Mouse (Mus musculus): ENCODE data around the gene Gga3. TPM values are rescaled to one million over a fixed set of nuclear protein-coding genes. Genes with fewer than 3 reads are reported as not detected.

Gga3 gene
- polyA plus RNA-seq, 1 experiment from 2014 or later: 24.5 TPM

DNA sequence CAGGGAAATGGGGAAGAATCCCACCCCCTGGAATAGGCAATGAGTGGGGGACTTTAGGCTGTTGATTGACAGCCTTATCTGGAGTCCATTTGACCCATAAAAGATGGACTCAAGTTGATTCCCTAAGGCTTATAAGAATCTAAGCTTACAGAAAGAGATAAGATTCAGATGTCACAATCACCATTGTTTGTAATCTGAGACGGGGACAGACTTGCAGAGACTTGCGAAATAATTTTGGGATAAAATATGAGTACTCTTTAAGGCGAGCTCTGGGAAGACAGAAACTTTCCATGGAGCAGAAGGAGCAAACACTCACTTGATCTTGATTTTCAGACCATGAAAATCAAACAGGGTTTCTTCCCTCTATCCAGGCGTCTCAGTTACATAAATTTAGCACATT, 60.3 kb downstream of the Gga3 start:
- no peaks in the 10 kb centered on the region for H3K9me3 ChIP-seq (ENCODE audit: low read length)
- no peaks in the 10 kb centered on the region for H3K4me1 ChIP-seq (ENCODE audit: insufficient read depth, low read length)
- 60% methylated on average over 4 of the region's 4 CpGs for WGBS
- ATAC-seq (ENCODE audit: low FRiP score, low TSS enrichment): no peak
- no peak overlapping the region for H3K4me2 ChIP-seq (replicated peaks; ENCODE audit: low read depth, low read length)
- no peak overlapping the region for H3K4me3 ChIP-seq (ENCODE audit: low read length)
- H3K27ac ChIP-seq (ENCODE audit: low read length): no peak overlapping the region
- no peak overlapping the region for H3K9ac ChIP-seq (replicated peaks; ENCODE audit: low read length)
- no peaks in the 10 kb centered on the region for H3K27me3 ChIP-seq (ENCODE audit: insufficient read depth, low read length)
- H3K36me3 ChIP-seq (ENCODE audit: insufficient read depth, low read length): no peaks in the 10 kb centered on the region

DNA sequence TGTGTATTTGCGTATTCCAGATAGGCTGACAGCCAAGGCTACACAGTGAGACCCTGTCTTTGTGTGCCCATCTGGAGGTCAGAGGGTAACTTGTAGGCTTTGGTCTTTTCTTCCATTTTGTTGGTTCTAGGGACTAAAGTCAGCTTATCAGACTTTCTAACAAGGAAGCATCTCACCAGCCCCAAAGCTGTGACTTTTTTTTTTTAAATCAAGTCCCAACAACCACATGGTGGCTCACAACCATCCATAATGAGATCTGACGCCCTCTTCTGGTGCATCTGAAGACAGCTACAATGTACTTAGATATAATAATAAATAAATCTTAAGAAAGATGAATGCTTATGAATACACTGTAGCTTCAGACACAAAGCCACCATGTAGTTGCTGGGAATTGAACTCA, 65.8 kb downstream of the Gga3 start:
- Histone ChIP-seq H3K27me3 (ENCODE audit: insufficient read depth, low read length) (no peaks in the 10 kb centered on the region), H3K4me2 (replicated peaks; ENCODE audit: low read depth, low read length) (no peak overlapping the region), H3K9ac (replicated peaks; ENCODE audit: low read length) (no peak overlapping the region), H3K36me3 (ENCODE audit: insufficient read depth, low read length) (peaks cover 10% of the 10 kb centered on the region; the same call in 1 of the 2 replicates), H3K4me3 (ENCODE audit: low read length) (no peak overlapping the region), H3K9me3 (ENCODE audit: low read length) (no peaks in the 10 kb centered on the region), H3K27ac (ENCODE audit: low read length) (no peak overlapping the region), H3K4me1 (ENCODE audit: insufficient read depth, low read length) (peaks cover 13% of the 10 kb centered on the region)
- 68% methylated on average over 2 of the region's 2 CpGs for WGBS
- no peak for ATAC-seq (ENCODE audit: low FRiP score, low TSS enrichment)

DNA sequence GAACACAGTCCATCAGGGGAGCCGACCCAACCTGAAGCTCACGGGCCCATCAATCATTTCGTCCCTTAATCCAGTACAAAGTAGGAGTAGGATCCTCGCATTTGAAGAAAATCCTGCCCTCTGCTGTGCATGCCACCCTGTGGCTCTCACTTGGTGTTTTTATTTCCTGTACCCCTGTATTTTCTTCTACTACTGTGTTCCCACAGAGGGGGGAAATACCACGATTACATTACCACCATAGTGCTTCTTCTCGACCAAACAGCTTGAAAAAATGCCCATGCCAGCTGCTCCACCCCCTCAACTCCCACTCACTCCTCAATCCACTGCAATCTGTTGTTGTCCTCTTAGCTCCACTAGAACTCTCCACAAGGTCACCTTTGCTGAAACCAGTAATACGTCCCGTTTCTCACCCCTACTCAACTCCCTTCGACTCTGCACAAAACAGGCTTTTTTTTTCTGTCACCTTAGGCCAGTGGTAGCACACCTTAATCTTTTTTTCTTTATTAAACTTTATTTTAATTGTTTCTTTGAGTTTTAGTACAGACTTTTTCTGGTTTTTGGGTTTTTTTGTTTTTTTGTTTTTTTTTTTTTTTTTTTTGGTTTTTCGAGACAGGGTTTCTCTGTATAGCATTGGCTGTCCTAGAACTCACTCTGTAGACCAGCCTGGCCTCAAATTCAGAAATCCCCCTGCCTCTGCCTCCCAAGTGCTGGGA, 66.8 kb downstream of the Gga3 start:
- H3K9me3 ChIP-seq (ENCODE audit: low read length): no peaks in the 10 kb centered on the region
- no peaks in the 10 kb centered on the region for H3K27me3 ChIP-seq (ENCODE audit: insufficient read depth, low read length)
- H3K9ac ChIP-seq (replicated peaks; ENCODE audit: low read length): no peak overlapping the region
- peak overlapping the region; percentile 54; the same call in 1 of the 2 replicates for H3K4me2 ChIP-seq (replicated peaks; ENCODE audit: low read depth, low read length)
- no peak overlapping the region for H3K4me3 ChIP-seq (ENCODE audit: low read length)
- H3K36me3 ChIP-seq (ENCODE audit: insufficient read depth, low read length): peaks cover 20% of the 10 kb centered on the region
- peak overlapping the region; percentile 100 for H3K27ac ChIP-seq (ENCODE audit: low read length)
- 0 out of 2 replicates have a peak, but pooled peaks have one; percentile 20 for ATAC-seq (ENCODE audit: low FRiP score, low TSS enrichment)
- 81% methylated on average over 10 of the region's 10 CpGs for WGBS
- H3K4me1 ChIP-seq (ENCODE audit: insufficient read depth, low read length): peaks cover 13% of the 10 kb centered on the region

DNA sequence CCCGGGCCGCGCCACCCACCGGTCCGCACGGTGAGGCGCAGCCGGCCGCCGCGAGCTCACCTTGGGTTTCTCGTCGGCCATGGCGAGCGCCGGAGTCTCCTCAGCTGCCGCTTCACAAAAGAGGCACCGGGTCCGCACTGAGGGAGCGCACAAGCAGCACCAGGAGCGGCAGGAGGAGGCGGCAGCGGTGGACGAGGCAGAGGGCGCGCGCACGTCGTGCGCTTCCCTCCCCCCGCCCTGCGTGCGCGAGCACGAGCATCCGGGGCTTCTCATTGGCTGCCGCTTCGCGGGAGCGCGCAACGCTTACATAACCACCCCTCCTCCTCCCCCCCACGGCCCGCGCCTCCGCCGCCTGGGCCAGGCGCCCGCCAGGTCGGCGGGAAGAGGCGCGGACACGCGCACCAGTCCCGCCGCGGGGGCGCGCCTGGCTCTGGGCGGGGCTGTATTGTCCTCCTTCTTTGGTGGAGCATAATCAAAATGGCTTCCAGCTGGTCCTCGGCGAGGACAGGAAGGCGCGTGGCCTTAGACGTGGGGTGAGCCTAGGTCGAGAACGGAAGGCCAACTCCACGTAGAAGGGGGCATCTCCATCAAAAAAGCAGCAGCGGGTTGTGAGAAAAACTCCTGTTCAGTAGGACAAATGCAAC, 67.7 kb downstream of the Gga3 start, which contains the start of gene Sumo2:
TSS of gene Sumo2 (minus strand) at position 239 of the 644 bp plus-strand sequence.
- Histone ChIP-seq H3K27me3 (ENCODE audit: insufficient read depth, low read length) (no peaks in the 10 kb centered on the region), H3K4me2 (replicated peaks; ENCODE audit: low read depth, low read length) (peak within 1 kb of the TSS; percentile 57), H3K4me3 (ENCODE audit: low read length) (peak within 1 kb of the TSS; percentile 96), H3K36me3 (ENCODE audit: insufficient read depth, low read length) (peaks cover 29% of the 10 kb centered on the region), H3K4me1 (ENCODE audit: insufficient read depth, low read length) (peaks cover 13% of the 10 kb centered on the region), H3K9ac (replicated peaks; ENCODE audit: low read length) (peak within 1 kb of the TSS; percentile 99), H3K27ac (ENCODE audit: low read length) (peak within 1 kb of the TSS; percentile 100), H3K9me3 (ENCODE audit: low read length) (no peaks in the 10 kb centered on the region)
- under 1% methylated on average over 62 of the region's 70 CpGs for WGBS
- ATAC-seq (ENCODE audit: low FRiP score, low TSS enrichment): peak; percentile 93

DNA sequence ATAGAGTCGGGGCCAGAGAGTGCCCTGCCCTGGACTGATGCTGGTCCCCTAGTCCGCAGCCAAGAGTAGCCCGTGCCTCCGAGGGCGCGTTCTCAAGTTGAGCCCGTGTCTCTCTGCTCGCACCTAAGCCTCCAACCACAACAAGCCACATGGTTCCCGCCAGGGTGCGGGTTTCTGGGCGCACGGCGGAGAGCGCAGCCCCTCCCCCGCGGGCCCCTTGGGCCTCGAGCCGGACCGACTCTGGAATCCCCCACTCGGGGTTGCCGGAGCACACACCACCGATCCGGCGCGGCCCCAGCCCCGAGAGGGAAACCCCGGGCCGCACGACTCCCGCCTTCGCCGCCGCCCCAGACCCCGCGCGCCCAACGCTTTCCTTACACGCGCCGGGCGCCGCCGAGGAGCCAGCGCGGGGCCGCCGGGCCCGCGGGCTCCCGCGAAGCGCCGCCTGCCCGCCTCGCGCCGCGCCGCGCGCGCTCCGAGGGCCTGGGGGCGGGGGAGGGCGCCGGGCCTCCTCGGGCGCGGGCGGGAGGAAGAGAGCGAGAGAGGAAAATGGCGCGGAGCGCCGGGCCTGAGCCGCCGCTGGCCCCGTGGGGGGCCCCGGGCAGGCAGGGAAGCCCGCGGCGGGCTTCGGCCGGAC, 68.3 kb downstream of the Gga3 start:
- peaks cover 13% of the 10 kb centered on the region for H3K4me1 ChIP-seq (ENCODE audit: insufficient read depth, low read length)

DNA sequence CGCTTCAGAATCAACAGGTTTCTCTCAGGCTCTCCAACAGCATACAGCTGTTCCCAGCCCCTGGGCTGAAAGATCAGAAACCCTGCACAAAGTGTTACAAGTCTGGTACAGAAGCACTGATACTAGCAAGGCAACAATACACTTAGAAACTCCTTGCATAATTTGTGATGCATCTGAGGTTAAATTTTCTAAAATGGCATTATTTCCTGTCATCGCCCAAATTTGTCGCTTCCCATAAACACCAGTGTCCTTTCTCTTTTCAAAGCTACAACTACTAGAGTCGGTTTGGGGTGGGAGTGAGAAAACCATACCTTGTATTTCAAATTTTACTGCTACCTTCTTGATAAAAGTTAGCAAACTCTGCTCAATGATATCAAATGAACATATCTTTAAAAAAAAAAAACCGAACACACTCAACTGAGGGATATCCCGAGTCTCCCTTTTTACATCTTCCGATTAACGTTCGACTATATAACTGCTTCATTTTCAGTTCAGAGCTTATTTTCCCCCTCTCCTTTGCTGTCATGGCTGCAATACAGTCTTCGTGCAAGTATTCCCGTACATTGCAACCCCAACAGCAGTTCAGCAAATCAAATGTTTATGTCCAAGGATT, 69.0 kb downstream of the Gga3 start:
- Histone ChIP-seq H3K4me3 (ENCODE audit: low read length) (peak overlapping the region; percentile 96), H3K9me3 (ENCODE audit: low read length) (no peaks in the 10 kb centered on the region), H3K9ac (replicated peaks; ENCODE audit: low read length) (peak overlapping the region; percentile 99), H3K27ac (ENCODE audit: low read length) (peak overlapping the region; percentile 100), H3K4me1 (ENCODE audit: insufficient read depth, low read length) (peaks cover 13% of the 10 kb centered on the region), H3K27me3 (ENCODE audit: insufficient read depth, low read length) (no peaks in the 10 kb centered on the region), H3K4me2 (replicated peaks; ENCODE audit: low read depth, low read length) (peak overlapping the region; percentile 57), H3K36me3 (ENCODE audit: insufficient read depth, low read length) (peaks cover 35% of the 10 kb centered on the region)
- ATAC-seq (ENCODE audit: low FRiP score, low TSS enrichment): no peak
- 2% methylated on average over 11 of the region's 11 CpGs for WGBS

More for the DNA sequence above, 68.3 kb downstream of the Gga3 start:
- Histone ChIP-seq H3K27ac (ENCODE audit: low read length) (peak overlapping the region; percentile 100), H3K4me2 (replicated peaks; ENCODE audit: low read depth, low read length) (peak overlapping the region; percentile 57), H3K27me3 (ENCODE audit: insufficient read depth, low read length) (no peaks in the 10 kb centered on the region), H3K9me3 (ENCODE audit: low read length) (no peaks in the 10 kb centered on the region), H3K9ac (replicated peaks; ENCODE audit: low read length) (peak overlapping the region; percentile 99), H3K4me3 (ENCODE audit: low read length) (peak overlapping the region; percentile 96), H3K36me3 (ENCODE audit: insufficient read depth, low read length) (peaks cover 30% of the 10 kb centered on the region)
- ATAC-seq (ENCODE audit: low FRiP score, low TSS enrichment): peak; percentile 77
- under 1% methylated on average over 43 of the region's 84 CpGs for WGBS

Other genes starting within 250 kb of the Gga3 start
- gene Hid1, start 236.3 kb downstream of the Gga3 start, polyA plus RNA-seq (2015; fragmentation: Nextera tagmentation; extraction: Ambion mirVana): 7.9 and 8.6 TPM in 2 replicates
- 7.9 and 10.2 TPM in 2 replicates for gene Cdr2l, start 222.1 kb downstream of the Gga3 start, polyA plus RNA-seq (2015; fragmentation: Nextera tagmentation; extraction: Ambion mirVana)
- 195 and 203 TPM in 2 replicates for gene Mrpl58, start 200.3 kb downstream of the Gga3 start, polyA plus RNA-seq (2015; fragmentation: Nextera tagmentation; extraction: Ambion mirVana)
- gene Atp5h, start 184.1 kb downstream of the Gga3 start, polyA plus RNA-seq (2015; fragmentation: Nextera tagmentation; extraction: Ambion mirVana): 942 and 981 TPM in 2 replicates
- 4.7 and 4.8 TPM in 2 replicates for gene Kctd2, start 183.9 kb downstream of the Gga3 start, polyA plus RNA-seq (2015; fragmentation: Nextera tagmentation; extraction: Ambion mirVana)
- gene Trim80, start 163.5 kb downstream of the Gga3 start, polyA plus RNA-seq (2015; fragmentation: Nextera tagmentation; extraction: Ambion mirVana): 0.12 and 0.35 TPM in 2 replicates
- 28.4 and 31.5 TPM in 2 replicates for gene Slc16a5, start 141.6 kb downstream of the Gga3 start, polyA plus RNA-seq (2015; fragmentation: Nextera tagmentation; extraction: Ambion mirVana)
- 9.0 and 10.5 TPM in 2 replicates for gene Armc7, start 128.4 kb downstream of the Gga3 start, polyA plus RNA-seq (2015; fragmentation: Nextera tagmentation; extraction: Ambion mirVana)
- gene Nt5c, start 112.2 kb downstream of the Gga3 start, polyA plus RNA-seq (2015; fragmentation: Nextera tagmentation; extraction: Ambion mirVana): 77.6 and 82.1 TPM in 2 replicates
- 457 and 461 TPM in 2 replicates for gene Jpt1, start 89.7 kb downstream of the Gga3 start, polyA plus RNA-seq (2015; fragmentation: Nextera tagmentation; extraction: Ambion mirVana)
- 939 and 944 TPM in 2 replicates for gene Sumo2, start 67.8 kb downstream of the Gga3 start, polyA plus RNA-seq (2015; fragmentation: Nextera tagmentation; extraction: Ambion mirVana)
- 180 and 184 TPM in 2 replicates for gene Nup85, start 39.6 kb downstream of the Gga3 start, polyA plus RNA-seq (2015; fragmentation: Nextera tagmentation; extraction: Ambion mirVana)
- 101 and 103 TPM in 2 replicates for gene Mrps7, start 126 bp downstream of the Gga3 start, polyA plus RNA-seq (2015; fragmentation: Nextera tagmentation; extraction: Ambion mirVana)
- gene Mif4gd, start 8.9 kb upstream of the Gga3 start, polyA plus RNA-seq (2015; fragmentation: Nextera tagmentation; extraction: Ambion mirVana): 42.8 and 47.1 TPM in 2 replicates
- gene Slc25a19, start 24.2 kb upstream of the Gga3 start, polyA plus RNA-seq (2015; fragmentation: Nextera tagmentation; extraction: Ambion mirVana): 51.0 and 56.1 TPM in 2 replicates
- 86.5 and 87.0 TPM in 2 replicates for gene Grb2, start 104.5 kb upstream of the Gga3 start, polyA plus RNA-seq (2015; fragmentation: Nextera tagmentation; extraction: Ambion mirVana)
- gene Tmem94, start 161.4 kb upstream of the Gga3 start, polyA plus RNA-seq (2015; fragmentation: Nextera tagmentation; extraction: Ambion mirVana): 33.4 and 34.5 TPM in 2 replicates
- 21.5 and 23.6 TPM in 2 replicates for gene Caskin2, start 209.6 kb upstream of the Gga3 start, polyA plus RNA-seq (2015; fragmentation: Nextera tagmentation; extraction: Ambion mirVana)
- gene Tsen54, start 210.7 kb upstream of the Gga3 start, polyA plus RNA-seq (2015; fragmentation: Nextera tagmentation; extraction: Ambion mirVana): 48.1 and 50.2 TPM in 2 replicates
- 58.3 and 64.5 TPM in 2 replicates for gene Llgl2, start 220.0 kb upstream of the Gga3 start, polyA plus RNA-seq (2015; fragmentation: Nextera tagmentation; extraction: Ambion mirVana)